Mouse (Mus musculus): Measurements from ENCODE around the gene Ass1.
"Not testable (repeated sequence)": the region's sequence is repeated elsewhere in the genome, so short reads cannot be mapped to it uniquely, and the experiment has no call there.

The Ass1 gene

GRCm38 (mm10) chr2:31537054-31537453, 67.0 kb downstream of the Ass1 start:
- DNase-seq (ENCODE audit: low spot score in 2 of 2), result peak; percentile 74 to 76

GRCm38 (mm10) chr2:31538745-31539144, 68.7 kb downstream of the Ass1 start:
- DNase-seq (ENCODE audit: low spot score in 2 of 2), result no peak

- DNase-seq (ENCODE audit: low spot score in 2 of 2), result no peak
Measured at GRCm38 (mm10) chr2:31541581-31541980, 71.6 kb downstream of the Ass1 start.

- DNase-seq (ENCODE audit: low spot score in 2 of 2), result no peak
Measured at GRCm38 (mm10) chr2:31547726-31548125, 77.7 kb downstream of the Ass1 start.

- no peak for DNase-seq (ENCODE audit: low spot score in 2 of 2)
Measured at GRCm38 (mm10) chr2:31550503-31550902, 80.5 kb downstream of the Ass1 start.

GRCm38 (mm10) chr2:31551351-31551750, 81.3 kb downstream of the Ass1 start:
- DNase-seq (ENCODE audit: low spot score in 2 of 2), result not testable (repeated sequence)

GRCm38 (mm10) chr2:31551971-31552370, 82.0 kb downstream of the Ass1 start:
- DNase-seq (ENCODE audit: low spot score in 2 of 2), result no peak

GRCm38 (mm10) chr2:31554619-31555018, 84.6 kb downstream of the Ass1 start:
- no peak for DNase-seq (ENCODE audit: low spot score in 2 of 2)

Measured in heart, adult 9 months (tissue).